Mouse (Mus musculus) stomach, embryonic 16.5 days (tissue): ENCODE measurements around the gene Pgap3. TPM values are rescaled to one million over a fixed set of nuclear protein-coding genes. Genes with fewer than 3 reads are reported as not detected.

Experiments used
- polyA plus RNA-seq: library from polyadenylated mRNA; unstranded; fragments of >200 nt; fragmentation: Nextera tagmentation; extraction: Ambion mirVana; gene quantifications from 2 replicates; pipeline ENCODE4 v1.2.1, GENCODE M21; 2015

Gene Pgap3
- polyA plus RNA-seq, 1 experiment from 2014 or later: 17.0 TPM

Other genes starting within 250 kb of the Pgap3 start
- gene Med1, start 207.2 kb downstream of the Pgap3 start, polyA plus RNA-seq: 46.4 and 53.3 TPM in 2 replicates
- gene Cdk12, start 197.4 kb downstream of the Pgap3 start, polyA plus RNA-seq: 7.6 and 7.7 TPM in 2 replicates
- 0.06 TPM in 1 of 2 replicates, not detected in the other for gene Neurod2, start 70.8 kb downstream of the Pgap3 start, polyA plus RNA-seq
- 18.7 and 20.3 TPM in 2 replicates for gene Ppp1r1b, start 52.1 kb downstream of the Pgap3 start, polyA plus RNA-seq
- 43.9 and 51.8 TPM in 2 replicates for gene Stard3, start 42.1 kb downstream of the Pgap3 start, polyA plus RNA-seq
- gene Tcap, start 16.7 kb downstream of the Pgap3 start, polyA plus RNA-seq: 0.57 and 9.3 TPM in 2 replicates
- gene Pnmt, start 14.0 kb downstream of the Pgap3 start, polyA plus RNA-seq: 0.15 TPM in 1 of 2 replicates, not detected in the other
- gene Erbb2, start 12.0 kb upstream of the Pgap3 start, polyA plus RNA-seq: 52.1 and 62.2 TPM in 2 replicates
- gene Mien1, start 38.5 kb upstream of the Pgap3 start, polyA plus RNA-seq: 152 and 157 TPM in 2 replicates
- gene Grb7, start 45.9 kb upstream of the Pgap3 start, polyA plus RNA-seq: 44.3 and 53.1 TPM in 2 replicates
- 0.31 and 0.54 TPM in 2 replicates for gene Ikzf3, start 145.5 kb upstream of the Pgap3 start, polyA plus RNA-seq
- gene Zpbp2, start 150.6 kb upstream of the Pgap3 start, polyA plus RNA-seq: 0.18 and 0.19 TPM in 2 replicates
- 56.8 and 61.0 TPM in 2 replicates for gene Ormdl3, start 186.9 kb upstream of the Pgap3 start, polyA plus RNA-seq
- gene Lrrc3c, start 197.8 kb upstream of the Pgap3 start, polyA plus RNA-seq: not detected in 2 replicates
- gene Gm12355, start 225.2 kb upstream of the Pgap3 start, polyA plus RNA-seq: 0.39 and 1.6 TPM in 2 replicates
- gene Gsdma3, start 225.9 kb upstream of the Pgap3 start, polyA plus RNA-seq: not detected in 2 replicates
- 0.45 and 0.87 TPM in 2 replicates for gene Gsdma2, start 246.3 kb upstream of the Pgap3 start, polyA plus RNA-seq